Mouse (Mus musculus): Measurements from ENCODE around the gene Col6a2. TPM values are rescaled to one million over a fixed set of nuclear protein-coding genes. Genes with fewer than 3 reads are reported as not detected.

Col6a2 gene
- 105 and 117 TPM in 2 replicates for polyA plus RNA-seq (2012; rRNA removed)

GRCm38 (mm10) chr10:76622928-76623680, at the start of gene Col6a2:
Col6a2 (minus strand) TSS chr10:76623630.

GRCm38 (mm10) chr10:76575374-76575773, 48.1 kb downstream of the Col6a2 start, which contains the start of gene Ftcd:
Ftcd (plus strand) TSS chr10:76575648.

GRCm38 (mm10) chr10:76561972-76562371, 61.5 kb downstream of the Col6a2 start, which contains the start of gene Spatc1l:
Spatc1l (plus strand) TSS chr10:76562272.

Other genes starting within 250 kb of the Col6a2 start
- gene AC141477.1, start 183.2 kb downstream of the Col6a2 start, polyA plus RNA-seq (2012; rRNA removed): not detected in 2 replicates
- gene Pcnt, start 180.8 kb downstream of the Col6a2 start, polyA plus RNA-seq (2012; rRNA removed): 3.5 TPM in 2 replicates
- gene 2610028H24Rik, start 174.5 kb downstream of the Col6a2 start, polyA plus RNA-seq (2012; rRNA removed): 0.10 and 0.12 TPM in 2 replicates
- 4.0 and 5.2 TPM in 2 replicates for gene Mcm3ap, start 154.7 kb downstream of the Col6a2 start, polyA plus RNA-seq (2012; rRNA removed)
- gene Ybey, start 154.5 kb downstream of the Col6a2 start, polyA plus RNA-seq (2012; rRNA removed): 1.8 and 2.4 TPM in 2 replicates
- 25.2 and 26.0 TPM in 2 replicates for gene Lss, start 92.0 kb downstream of the Col6a2 start, polyA plus RNA-seq (2012; rRNA removed)
- gene Spatc1l, start 61.4 kb downstream of the Col6a2 start, polyA plus RNA-seq (2012; rRNA removed): 0.06 TPM in 1 of 2 replicates, not detected in the other
- 0.54 TPM in 1 of 2 replicates, not detected in the other for gene Ftcd, start 48.0 kb downstream of the Col6a2 start, polyA plus RNA-seq (2012; rRNA removed)
- 69.9 and 83.4 TPM in 2 replicates for gene Col6a1, start 102.5 kb upstream of the Col6a2 start, polyA plus RNA-seq (2012; rRNA removed)

All from stomach, adult 2 months (tissue).